Mouse (Mus musculus) ES-Bruce4 (cell line): ENCODE measurements at regions not wholly inside any gene's neighbourhood (a gene's known extent, or its start where the extent isn't known, plus 50 kb on each side); places are given as distances from the start of the nearest gene placed in this dataset.
"Not testable (repeated sequence)": the region's sequence is repeated elsewhere in the genome, so short reads cannot be mapped to it uniquely, and the experiment has no call there.

Experiments
- H3K27ac ChIP-seq: 2 replicates; pipeline ENCODE4 v1.5.1; 2012; ENCODE audit warnings: low read length, inconsistent platforms; ENCODE audit not compliant: insufficient read depth
- H3K27me3 ChIP-seq: 2 replicates; pipeline ENCODE4 v1.6.1; 2012; ENCODE audit warnings: mild to moderate bottlenecking, low read length, inconsistent platforms; ENCODE audit not compliant: control insufficient read depth, poor library complexity, insufficient read depth, severe bottlenecking
- H3K36me3 ChIP-seq: 2 replicates; pipeline ENCODE4 v1.6.1; 2012; ENCODE audit warnings: inconsistent platforms, mild to moderate bottlenecking, low read length, moderate library complexity; ENCODE audit not compliant: control insufficient read depth, poor library complexity, insufficient read depth, severe bottlenecking
- H3K4me1 ChIP-seq: one replicate; pipeline ENCODE4 v1.8.1; 2011; ENCODE audit warnings: low read length; ENCODE audit not compliant: control insufficient read depth, insufficient read depth
- H3K4me3 ChIP-seq: 2 replicates; pipeline ENCODE4 v1.5.1; 2011; ENCODE audit warnings: low read depth, mild to moderate bottlenecking, low read length
- H3K9ac ChIP-seq: 2 replicates; pipeline ENCODE4 v1.6.1; 2012; ENCODE audit warnings: low read depth, mild to moderate bottlenecking, inconsistent platforms; ENCODE audit not compliant: poor library complexity, severe bottlenecking
- H3K9me3 ChIP-seq: replicated peaks from 2 replicates; pipeline ENCODE4 v1.6.1; 2012; ENCODE audit warnings: mild to moderate bottlenecking, low read length, inconsistent platforms; ENCODE audit not compliant: control insufficient read depth, poor library complexity, insufficient read depth, severe bottlenecking
- CTCF ChIP-seq: IDR thresholded peaks from one replicate; pipeline ENCODE4 v1.8.1; 2011; ENCODE audit warnings: low read depth, low read length
- EP300 ChIP-seq: IDR thresholded peaks from 2 replicates; pipeline ENCODE4 v1.6.1; 2011; ENCODE audit warnings: low read depth, low read length; ENCODE audit not compliant: insufficient read depth
- POLR2A ChIP-seq: IDR thresholded peaks from one replicate; pipeline ENCODE4 v1.8.1; 2011; ENCODE audit warnings: low read length; ENCODE audit not compliant: insufficient read depth

GRCm38 (mm10) chr8:15567742-15568141 lies 521.9 kb upstream of the BB014433 start:
- H3K27ac ChIP-seq: no peak overlapping the region
- no peaks in the 10 kb centered on the region for H3K4me1 ChIP-seq
- no peaks in the 10 kb centered on the region; the same call in 1 of the 2 replicates for H3K27me3 ChIP-seq
- H3K4me3 ChIP-seq: no peak overlapping the region
- no peak for TF ChIP-seq CTCF
- no peak for TF ChIP-seq EP300
- TF ChIP-seq POLR2A: no peak
- no peak overlapping the region for H3K9ac ChIP-seq
- 0 out of 2 replicates have a peak, but pooled peaks cover 3% of the 10 kb centered on the region for H3K9me3 ChIP-seq
- no peaks in the 10 kb centered on the region for H3K36me3 ChIP-seq

GRCm38 (mm10) chr8:15562310-15563296 lies 516.7 kb upstream of the BB014433 start:
- no peaks in the 10 kb centered on the region for H3K4me1 ChIP-seq
- H3K27me3 ChIP-seq: no peaks in the 10 kb centered on the region; the same call in 1 of the 2 replicates
- H3K36me3 ChIP-seq: no peaks in the 10 kb centered on the region
- TF ChIP-seq EP300: no peak
- no peak for TF ChIP-seq CTCF
- TF ChIP-seq POLR2A: no peak
- H3K4me3 ChIP-seq: no peak overlapping the region
- H3K9me3 ChIP-seq: peaks cover 6% of the 10 kb centered on the region; the same call in 1 of the 2 replicates
- no peak overlapping the region for H3K9ac ChIP-seq
- no peak overlapping the region for H3K27ac ChIP-seq

- Histone ChIP-seq H3K36me3 (no peaks in the 10 kb centered on the region), H3K4me3 (no peak overlapping the region), H3K27me3 (no peaks in the 10 kb centered on the region), H3K27ac (no peak overlapping the region), H3K9ac (no peak overlapping the region), H3K4me1 (no peaks in the 10 kb centered on the region), H3K9me3 (no peaks in the 10 kb centered on the region)
- TF ChIP-seq EP300 (no peak), POLR2A (no peak)
These were observed 486.1 kb upstream of the BB014433 start for GRCm38 (mm10) chr8:15532027-15532426.

- TF ChIP-seq POLR2A: no peak
- no peak for TF ChIP-seq CTCF
- no peak for TF ChIP-seq EP300
- Histone ChIP-seq H3K27me3 (no peaks in the 10 kb centered on the region), H3K9me3 (no peaks in the 10 kb centered on the region), H3K9ac (no peak overlapping the region), H3K27ac (no peak overlapping the region), H3K4me1 (no peaks in the 10 kb centered on the region), H3K4me3 (no peak overlapping the region), H3K36me3 (no peaks in the 10 kb centered on the region)
These were observed 479.6 kb upstream of the BB014433 start for GRCm38 (mm10) chr8:15525461-15525860.

GRCm38 (mm10) chr8:15519896-15520295 lies 474.0 kb upstream of the BB014433 start:
- not testable (repeated sequence) for H3K9me3 ChIP-seq, H3K36me3 ChIP-seq, H3K4me3 ChIP-seq, H3K27me3 ChIP-seq, H3K9ac ChIP-seq, H3K27ac ChIP-seq, H3K4me1 ChIP-seq

GRCm38 (mm10) chr8:15500973-15501372 lies 455.1 kb upstream of the BB014433 start:
- H3K36me3 ChIP-seq: no peaks in the 10 kb centered on the region
- H3K9me3 ChIP-seq: no peaks in the 10 kb centered on the region; the same call in 1 of the 2 replicates
- H3K27me3 ChIP-seq: no peaks in the 10 kb centered on the region
- H3K9ac ChIP-seq: no peak overlapping the region
- TF ChIP-seq POLR2A (no peak), EP300 (no peak), CTCF (no peak)
- no peak overlapping the region for H3K4me3 ChIP-seq
- no peak overlapping the region for H3K27ac ChIP-seq
- H3K4me1 ChIP-seq: no peaks in the 10 kb centered on the region
